Mouse (Mus musculus) liver, embryonic 14.5 days (tissue): ENCODE results near the gene Galns.

ENCODE experiments used
- CTCF ChIP-seq: IDR thresholded peaks from 2 replicates; pipeline ENCODE4 v1.5.1; 2016; ENCODE audit warnings: antibody characterized with exemption, low read depth, control low read depth
- EP300 ChIP-seq: IDR thresholded peaks from 2 replicates; pipeline ENCODE4 v1.6.1; 2016; ENCODE audit warnings: antibody characterized with exemption, low read depth

GRCm38 (mm10) chr8:122638601-122639000 is 27.3 kb upstream of the Galns start:
- TF ChIP-seq CTCF (no peak), EP300 (no peak)
